Mouse (Mus musculus): ENCODE data around the gene Soat1. TPM values are rescaled to one million over a fixed set of nuclear protein-coding genes. Genes with fewer than 3 reads are reported as not detected.

Gene Soat1
- polyA plus RNA-seq, 2 experiments = 19.1 to 23.1 TPM

- no peak for ATAC-seq (ENCODE audit: low FRiP score, low read depth)
- H3K36me3 ChIP-seq (ENCODE audit: control insufficient read depth, insufficient read depth, low read length) = no peaks in the 10 kb centered on the region
- no peaks in the 10 kb centered on the region for H3K27me3 ChIP-seq (ENCODE audit: control insufficient read depth, insufficient read depth, low read length)
- H3K4me3 ChIP-seq (replicated peaks; ENCODE audit: low read length) = no peak overlapping the region
- H3K4me2 ChIP-seq (replicated peaks; ENCODE audit: low read depth, low read length, severe bottlenecking) = no peak overlapping the region
- H3K27ac ChIP-seq (replicated peaks; ENCODE audit: low read depth, low read length) = no peak overlapping the region
- 80% methylated on average over 5 of the region's 5 CpGs for WGBS
- no peak for DNase-seq (ENCODE audit: low spot score)
- H3K9ac ChIP-seq (ENCODE audit: low read depth, low read length, severe bottlenecking) = no peak overlapping the region
- H3K9me3 ChIP-seq (ENCODE audit: control insufficient read depth, low read length) = no peaks in the 10 kb centered on the region
- no peak for TF ChIP-seq POLR2A (IDR thresholded peaks at IDR 0.05; ENCODE audit: borderline replicate concordance, extremely low read depth, insufficient read depth, insufficient read length)
- no peaks in the 10 kb centered on the region for H3K4me1 ChIP-seq (ENCODE audit: control insufficient read depth, insufficient read depth, low read length)
These were observed 13.9 kb upstream of the Soat1 start for GRCm38 (mm10) chr1:156488031-156488430.

GRCm38 (mm10) chr1:156487498-156487897, 13.4 kb upstream of the Soat1 start:
- Histone ChIP-seq H3K27ac (replicated peaks; ENCODE audit: low read depth, low read length) (no peak overlapping the region), H3K4me3 (replicated peaks; ENCODE audit: low read length) (no peak overlapping the region), H3K9ac (ENCODE audit: low read depth, low read length, severe bottlenecking) (no peak overlapping the region), H3K4me2 (replicated peaks; ENCODE audit: low read depth, low read length, severe bottlenecking) (no peak overlapping the region), H3K36me3 (ENCODE audit: control insufficient read depth, insufficient read depth, low read length) (no peaks in the 10 kb centered on the region), H3K27me3 (ENCODE audit: control insufficient read depth, insufficient read depth, low read length) (no peaks in the 10 kb centered on the region), H3K9me3 (ENCODE audit: control insufficient read depth, low read length) (no peaks in the 10 kb centered on the region), H3K4me1 (ENCODE audit: control insufficient read depth, insufficient read depth, low read length) (no peaks in the 10 kb centered on the region)
- TF ChIP-seq POLR2A (IDR thresholded peaks at IDR 0.05; ENCODE audit: borderline replicate concordance, extremely low read depth, insufficient read depth, insufficient read length) = no peak
- 93% methylated on average over 7 of the region's 7 CpGs for WGBS
- ATAC-seq (ENCODE audit: low FRiP score, low read depth) (no peak), DNase-seq (ENCODE audit: low spot score) (no peak)

GRCm38 (mm10) chr1:156481826-156482225, 7.7 kb upstream of the Soat1 start:
- H3K9ac ChIP-seq (ENCODE audit: low read depth, low read length, severe bottlenecking) = no peak overlapping the region
- H3K36me3 ChIP-seq (ENCODE audit: control insufficient read depth, insufficient read depth, low read length) = no peaks in the 10 kb centered on the region
- H3K27ac ChIP-seq (replicated peaks; ENCODE audit: low read depth, low read length) = no peak overlapping the region
- H3K9me3 ChIP-seq (ENCODE audit: control insufficient read depth, low read length) = no peaks in the 10 kb centered on the region
- H3K4me1 ChIP-seq (ENCODE audit: control insufficient read depth, insufficient read depth, low read length) = no peaks in the 10 kb centered on the region
- H3K4me3 ChIP-seq (replicated peaks; ENCODE audit: low read length) = no peak overlapping the region
- no peak for DNase-seq (ENCODE audit: low spot score)
- no peak for ATAC-seq (ENCODE audit: low FRiP score, low read depth)
- no peak overlapping the region for H3K4me2 ChIP-seq (replicated peaks; ENCODE audit: low read depth, low read length, severe bottlenecking)
- WGBS = 82% methylated on average over 3 of the region's 3 CpGs
- H3K27me3 ChIP-seq (ENCODE audit: control insufficient read depth, insufficient read depth, low read length) = no peaks in the 10 kb centered on the region
- TF ChIP-seq POLR2A (IDR thresholded peaks at IDR 0.05; ENCODE audit: borderline replicate concordance, extremely low read depth, insufficient read depth, insufficient read length) = no peak

GRCm38 (mm10) chr1:156476535-156476934, 2.4 kb upstream of the Soat1 start:
- 46% methylated on average over 7 of the region's 7 CpGs for WGBS
- Histone ChIP-seq H3K27ac (replicated peaks; ENCODE audit: low read depth, low read length) (no peak overlapping the region), H3K9ac (ENCODE audit: low read depth, low read length, severe bottlenecking) (no peak overlapping the region), H3K4me2 (replicated peaks; ENCODE audit: low read depth, low read length, severe bottlenecking) (no peak overlapping the region), H3K9me3 (ENCODE audit: control insufficient read depth, low read length) (no peaks in the 10 kb centered on the region), H3K4me1 (ENCODE audit: control insufficient read depth, insufficient read depth, low read length) (peaks cover 7% of the 10 kb centered on the region), H3K36me3 (ENCODE audit: control insufficient read depth, insufficient read depth, low read length) (no peaks in the 10 kb centered on the region), H3K27me3 (ENCODE audit: control insufficient read depth, insufficient read depth, low read length) (no peaks in the 10 kb centered on the region), H3K4me3 (replicated peaks; ENCODE audit: low read length) (no peak overlapping the region)
- ATAC-seq (ENCODE audit: low FRiP score, low read depth) (no peak), DNase-seq (ENCODE audit: low spot score) (no peak)
- TF ChIP-seq POLR2A (IDR thresholded peaks at IDR 0.05; ENCODE audit: borderline replicate concordance, extremely low read depth, insufficient read depth, insufficient read length) = no peak

- Histone ChIP-seq H3K4me2 (replicated peaks; ENCODE audit: low read depth, low read length, severe bottlenecking) (no peak overlapping the region), H3K4me3 (replicated peaks; ENCODE audit: low read length) (no peak overlapping the region), H3K27me3 (ENCODE audit: control insufficient read depth, insufficient read depth, low read length) (no peaks in the 10 kb centered on the region), H3K36me3 (ENCODE audit: control insufficient read depth, insufficient read depth, low read length) (no peaks in the 10 kb centered on the region), H3K9me3 (ENCODE audit: control insufficient read depth, low read length) (no peaks in the 10 kb centered on the region), H3K9ac (ENCODE audit: low read depth, low read length, severe bottlenecking) (no peak overlapping the region), H3K4me1 (ENCODE audit: control insufficient read depth, insufficient read depth, low read length) (peaks cover 7% of the 10 kb centered on the region), H3K27ac (replicated peaks; ENCODE audit: low read depth, low read length) (no peak overlapping the region)
- DNase-seq (ENCODE audit: low spot score) (no peak), ATAC-seq (ENCODE audit: low FRiP score, low read depth) (no peak)
- 43% methylated on average over 2 of the region's 2 CpGs for WGBS
- no peak for TF ChIP-seq POLR2A (IDR thresholded peaks at IDR 0.05; ENCODE audit: borderline replicate concordance, extremely low read depth, insufficient read depth, insufficient read length)
These were observed 1.9 kb upstream of the Soat1 start for GRCm38 (mm10) chr1:156476016-156476415.

GRCm38 (mm10) chr1:156474854-156475253, 723 bp upstream of the Soat1 start:
- H3K4me2 ChIP-seq (replicated peaks; ENCODE audit: low read depth, low read length, severe bottlenecking) = no peak overlapping the region
- 56% methylated on average over 3 of the region's 3 CpGs for WGBS
- peaks cover 7% of the 10 kb centered on the region for H3K4me1 ChIP-seq (ENCODE audit: control insufficient read depth, insufficient read depth, low read length)
- no peaks in the 10 kb centered on the region for H3K27me3 ChIP-seq (ENCODE audit: control insufficient read depth, insufficient read depth, low read length)
- no peaks in the 10 kb centered on the region for H3K9me3 ChIP-seq (ENCODE audit: control insufficient read depth, low read length)
- H3K9ac ChIP-seq (ENCODE audit: low read depth, low read length, severe bottlenecking) = no peak overlapping the region
- H3K27ac ChIP-seq (replicated peaks; ENCODE audit: low read depth, low read length) = no peak overlapping the region
- DNase-seq (ENCODE audit: low spot score) (no peak), ATAC-seq (ENCODE audit: low FRiP score, low read depth) (no peak)
- H3K4me3 ChIP-seq (replicated peaks; ENCODE audit: low read length) = no peak overlapping the region
- no peaks in the 10 kb centered on the region for H3K36me3 ChIP-seq (ENCODE audit: control insufficient read depth, insufficient read depth, low read length)
- TF ChIP-seq POLR2A (IDR thresholded peaks at IDR 0.05; ENCODE audit: borderline replicate concordance, extremely low read depth, insufficient read depth, insufficient read length) = no peak

Data from limb, embryonic 14.5 days (tissue).